Mouse (Mus musculus) embryo, embryonic 10.5 days (tissue): ENCODE measurements around the gene Naa40.

Experiments
- DNase-seq: peaks from one replicate; pipeline ENCODE4 v3.0.0-alpha.2; 2015; ENCODE audit warnings: low spot score

Naa40 gene

GRCm38 (mm10) chr19:7181496-7181895 lies 59.5 kb downstream of the Naa40 start:
- no peak for DNase-seq

DNA sequence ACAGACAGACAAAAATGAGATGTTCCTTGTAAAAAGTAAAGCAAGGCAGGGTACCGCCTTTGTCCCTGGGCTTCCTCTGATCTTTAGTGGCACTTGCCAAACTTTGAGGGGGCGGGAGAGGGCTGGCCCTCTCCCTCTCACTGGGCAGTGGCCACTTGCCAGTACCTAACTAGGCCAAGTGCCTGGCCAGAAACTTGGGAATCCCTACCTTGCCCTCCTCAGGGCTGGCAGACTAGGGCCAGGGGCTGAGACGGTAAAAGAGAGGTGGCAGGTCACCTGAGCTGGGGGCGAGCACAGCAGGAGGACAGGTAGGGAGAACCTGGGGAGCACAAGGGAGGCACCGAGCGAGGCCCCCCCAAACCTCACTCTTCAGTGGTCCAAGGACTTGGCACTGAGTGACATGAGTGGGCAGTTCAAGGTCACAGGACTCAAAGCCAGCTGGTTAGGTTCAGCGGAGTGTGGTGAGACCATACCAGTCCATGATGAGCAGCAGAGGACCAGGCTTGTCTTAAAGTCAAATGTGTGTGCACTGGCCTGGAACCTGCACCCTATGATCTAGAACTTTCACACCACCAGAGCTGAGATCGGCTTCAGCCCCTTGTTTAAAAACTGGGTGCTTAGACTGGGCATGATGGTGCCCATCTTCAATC lies 60.1 kb downstream of the Naa40 start:
- DNase-seq, result no peak

GRCm38 (mm10) chr19:7178841-7179452 lies 62.0 kb downstream of the Naa40 start:
- DNase-seq, result no peak

GRCm38 (mm10) chr19:7177804-7178511 lies 63.0 kb downstream of the Naa40 start:
- DNase-seq, result no peak

GRCm38 (mm10) chr19:7176041-7176696 lies 64.8 kb downstream of the Naa40 start:
- no peak for DNase-seq
